Mouse (Mus musculus): ENCODE measurements around the gene Nmnat1.

DNA sequence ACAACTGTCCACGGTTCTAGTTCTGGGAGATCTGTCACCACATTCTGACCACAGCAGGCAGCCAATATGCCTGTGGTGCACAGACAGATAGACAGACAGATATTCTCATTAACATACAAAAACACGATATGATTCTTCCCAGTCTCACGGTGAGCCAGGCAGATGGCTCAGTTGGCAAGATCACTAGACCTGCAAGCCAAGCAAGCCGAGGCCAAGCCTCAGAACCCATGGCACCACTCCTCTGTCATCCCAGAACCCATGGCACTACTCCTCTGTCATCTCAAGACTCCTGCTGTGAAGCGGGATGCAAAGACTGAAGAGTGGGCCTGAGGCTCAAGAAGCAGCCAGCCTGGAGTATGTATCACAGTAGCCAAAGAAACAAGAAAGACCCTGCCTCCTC lies 55.4 kb downstream of the Nmnat1 start:
- TF ChIP-seq POLR2A (IDR thresholded peaks at IDR 0.05; ENCODE audit: control insufficient read depth, extremely low read depth, insufficient read depth, low read length, poor library complexity), result no peak
- no peak for TF ChIP-seq CTCF (IDR thresholded peaks at IDR 0.05; ENCODE audit: borderline replicate concordance, control insufficient read depth, extremely low read depth, insufficient read depth, low read length, poor library complexity)
